Mouse (Mus musculus) limb, embryonic 12.5 days (tissue): Measurements from ENCODE around the gene Gtf2ird1. TPM values are rescaled to one million over a fixed set of nuclear protein-coding genes. Genes with fewer than 3 reads are reported as not detected.
A peak's percentile ranks its signal among the peaks of the same experiment; 100 is the strongest.

Experiments used
- ATAC-seq: fragments of 200-750 bp; cut with Nextera tagmentation; 2 replicates; pipeline ENCODE4 v1.8.0; 2017; ENCODE audit warnings: low read depth, moderate TSS enrichment; ENCODE audit not compliant: insufficient number of reproducible peaks, insufficient read depth, low FRiP score, low TSS enrichment
- H3K27ac ChIP-seq: fragments of 300-500 bp; sonication (generic); 2 replicates; pipeline ENCODE4 v1.5.1; 2016; ENCODE audit warnings: mild to moderate bottlenecking, moderate library complexity
- H3K27me3 ChIP-seq: fragments of 300-500 bp; sonication (generic); 2 replicates; pipeline ENCODE4 v1.6.1; 2016; ENCODE audit warnings: mild to moderate bottlenecking, moderate library complexity
- H3K36me3 ChIP-seq: fragments of 300-500 bp; sonication (generic); 2 replicates; pipeline ENCODE4 v1.6.1; 2016; ENCODE audit warnings: mild to moderate bottlenecking, moderate library complexity
- H3K4me1 ChIP-seq: fragments of 300-500 bp; sonication (generic); replicated peaks from 2 replicates; pipeline ENCODE4 v1.6.1; 2016
- H3K4me2 ChIP-seq: fragments of 300-500 bp; sonication (generic); 2 replicates; pipeline ENCODE4 v1.6.1; 2016; ENCODE audit warnings: mild to moderate bottlenecking, moderate library complexity
- H3K4me3 ChIP-seq: fragments of 300-500 bp; sonication (generic); replicated peaks from 2 replicates; pipeline ENCODE4 v1.5.1; 2016; ENCODE audit warnings: mild to moderate bottlenecking
- H3K9ac ChIP-seq: fragments of 300-500 bp; sonication (generic); replicated peaks from 2 replicates; pipeline ENCODE4 v1.6.1; 2016; ENCODE audit warnings: mild to moderate bottlenecking, moderate library complexity
- H3K9me3 ChIP-seq: fragments of 300-500 bp; sonication (generic); 2 replicates; pipeline ENCODE4 v1.6.1; 2016; ENCODE audit warnings: mild to moderate bottlenecking, moderate library complexity
- WGBS: fragments of 180-500 bp; shearing (Covaris S2); methylation state at CpG from one replicate; pipeline ENCODE4 v1.1.7; 2016; 5-methylcytosine and 5-hydroxymethylcytosine counted together
- polyA plus RNA-seq: library from polyadenylated mRNA; unstranded; fragments of >200 nt; fragmentation: Nextera tagmentation; extraction: Ambion mirVana; gene quantifications from 2 replicates; pipeline ENCODE4 v1.2.1, GENCODE M21; 2016

The Gtf2ird1 gene
- polyA plus RNA-seq, 1 experiment from 2014 or later = 178 TPM

DNA sequence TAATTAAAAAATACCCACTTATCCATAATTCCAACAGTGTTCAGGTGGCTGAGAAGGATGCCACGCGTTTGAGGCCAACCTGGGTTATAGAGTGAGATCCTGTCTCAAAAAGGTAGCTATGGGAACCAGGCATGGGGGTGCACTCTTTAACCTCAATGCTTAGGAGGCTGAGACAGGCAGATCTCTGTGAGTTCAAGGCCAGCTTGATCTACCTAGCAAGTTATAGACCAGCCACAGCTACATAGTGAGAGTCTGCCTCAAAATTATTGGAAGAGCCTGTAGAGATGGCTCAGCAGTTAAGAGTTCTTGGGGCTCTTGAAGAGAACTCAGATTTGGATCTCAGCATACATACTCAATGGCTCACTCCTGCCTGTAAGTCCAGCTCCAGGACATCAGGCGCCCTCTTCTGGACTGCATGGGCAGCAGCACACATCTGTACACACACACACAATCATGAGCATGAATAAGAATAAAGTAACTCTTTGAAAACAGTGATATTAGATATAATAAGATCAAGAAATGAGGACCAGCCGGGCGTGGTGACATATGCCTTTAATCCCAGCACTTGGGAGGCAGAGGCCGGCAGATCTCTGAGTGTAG, 18.6 kb upstream of the Gtf2ird1 start:
- Histone ChIP-seq H3K4me2 (no peak overlapping the region), H3K27me3 (no peaks in the 10 kb centered on the region), H3K36me3 (no peaks in the 10 kb centered on the region), H3K9ac (no peak overlapping the region), H3K4me3 (no peak overlapping the region), H3K4me1 (no peaks in the 10 kb centered on the region), H3K27ac (no peak overlapping the region), H3K9me3 (peaks cover 18% of the 10 kb centered on the region; the same call in 1 of the 2 replicates)
- ATAC-seq = no peak
- WGBS = 90% methylated on average over 6 of the region's 6 CpGs

DNA sequence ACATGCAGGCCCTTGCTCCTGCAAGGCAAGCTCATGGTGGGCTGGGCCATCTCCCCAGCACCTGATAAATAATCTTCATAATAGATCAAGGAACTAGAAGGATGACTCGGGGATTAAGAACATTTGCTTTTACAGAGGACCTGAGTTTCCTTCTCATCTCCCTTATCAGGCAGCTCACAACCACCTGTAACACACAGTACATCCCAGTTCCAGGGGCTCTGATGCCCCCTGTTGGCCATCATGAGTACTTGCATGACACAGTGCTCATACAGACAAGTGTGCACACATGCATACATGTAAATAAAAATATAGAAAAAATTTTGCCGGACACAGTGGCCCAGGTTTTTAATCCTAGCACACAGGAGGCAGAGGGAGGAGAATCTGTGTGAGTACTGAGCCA, 17.4 kb upstream of the Gtf2ird1 start:
- 97% methylated on average over 2 of the region's 2 CpGs for WGBS
- peaks cover 18% of the 10 kb centered on the region; the same call in 1 of the 2 replicates for H3K9me3 ChIP-seq
- H3K9ac ChIP-seq = no peak overlapping the region
- H3K36me3 ChIP-seq = no peaks in the 10 kb centered on the region
- no peak overlapping the region for H3K27ac ChIP-seq
- ATAC-seq = no peak
- H3K4me1 ChIP-seq = no peaks in the 10 kb centered on the region
- H3K27me3 ChIP-seq = no peaks in the 10 kb centered on the region
- H3K4me3 ChIP-seq = no peak overlapping the region
- H3K4me2 ChIP-seq = no peak overlapping the region

DNA sequence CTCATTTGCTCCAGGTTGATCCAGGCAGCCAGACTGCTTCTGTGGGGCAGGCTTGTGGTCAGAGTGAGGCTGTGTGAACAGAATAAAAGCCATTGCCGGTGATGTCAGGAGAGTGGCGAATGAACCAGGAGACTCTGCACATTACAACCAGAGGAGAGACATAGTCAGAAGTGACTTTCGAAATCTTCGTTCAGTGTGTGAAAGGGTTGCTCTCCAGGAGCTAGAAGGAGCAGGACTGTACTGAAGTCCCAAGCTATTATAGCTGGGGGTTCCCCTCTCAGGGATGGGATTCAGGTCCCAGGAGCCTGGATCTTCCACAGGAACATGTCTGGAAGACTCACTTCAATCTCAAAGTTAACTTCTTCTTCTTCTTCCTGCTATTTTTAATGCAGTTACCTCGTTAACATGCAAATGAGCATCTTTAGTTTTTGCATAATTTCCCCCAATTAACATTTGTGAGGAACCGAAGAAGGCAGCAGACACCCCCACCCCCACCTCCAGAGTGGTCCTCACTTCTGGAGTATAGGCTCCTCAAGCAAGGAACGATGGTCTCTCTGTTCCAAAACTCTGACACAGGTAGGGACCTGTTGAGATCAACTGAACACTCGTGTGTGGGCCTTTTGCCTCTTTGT, 14.1 kb upstream of the Gtf2ird1 start:
- Histone ChIP-seq H3K9ac (no peak overlapping the region), H3K4me2 (no peak overlapping the region), H3K9me3 (peaks cover 11% of the 10 kb centered on the region; the same call in 1 of the 2 replicates), H3K27ac (no peak overlapping the region), H3K4me1 (peaks cover 11% of the 10 kb centered on the region), H3K4me3 (no peak overlapping the region), H3K27me3 (no peaks in the 10 kb centered on the region), H3K36me3 (no peaks in the 10 kb centered on the region)
- 82% methylated on average over 8 of the region's 8 CpGs for WGBS
- no peak for ATAC-seq

DNA sequence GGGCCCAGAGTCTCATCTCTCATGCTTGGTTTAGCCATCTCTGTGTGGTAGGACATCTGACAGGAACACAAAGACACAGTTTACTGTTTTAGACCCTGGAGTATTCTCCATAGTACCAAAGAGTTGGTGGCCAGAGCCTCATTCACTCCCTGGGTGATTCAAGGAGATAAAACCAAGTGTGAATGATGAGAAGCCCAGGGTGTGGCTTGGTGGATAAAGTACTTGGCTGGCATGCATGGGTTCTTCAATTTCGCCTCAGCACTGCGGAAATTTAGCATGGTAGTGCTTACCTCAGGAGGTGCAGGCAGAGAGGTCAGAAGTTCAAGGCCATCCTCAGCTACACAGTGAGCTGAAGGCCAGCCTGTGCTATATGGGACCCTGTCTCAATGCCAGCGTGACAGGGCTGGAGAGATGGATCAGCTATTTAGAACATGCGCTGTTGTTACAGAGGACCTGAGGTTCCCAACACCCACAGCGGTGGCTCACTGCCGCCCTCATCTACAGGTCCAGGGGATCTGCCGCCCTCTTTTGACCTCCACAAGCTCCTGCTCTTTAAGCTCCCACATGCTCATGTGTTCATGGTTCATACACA, 13.1 kb upstream of the Gtf2ird1 start:
- Histone ChIP-seq H3K4me1 (peaks cover 11% of the 10 kb centered on the region), H3K4me2 (no peak overlapping the region), H3K9ac (no peak overlapping the region), H3K27me3 (no peaks in the 10 kb centered on the region), H3K36me3 (no peaks in the 10 kb centered on the region), H3K27ac (no peak overlapping the region), H3K4me3 (no peak overlapping the region), H3K9me3 (0 out of 2 replicates have a peak, but pooled peaks cover under 1% of the 10 kb centered on the region)
- WGBS = 86% methylated on average over 7 of the region's 7 CpGs
- ATAC-seq = no peak

DNA sequence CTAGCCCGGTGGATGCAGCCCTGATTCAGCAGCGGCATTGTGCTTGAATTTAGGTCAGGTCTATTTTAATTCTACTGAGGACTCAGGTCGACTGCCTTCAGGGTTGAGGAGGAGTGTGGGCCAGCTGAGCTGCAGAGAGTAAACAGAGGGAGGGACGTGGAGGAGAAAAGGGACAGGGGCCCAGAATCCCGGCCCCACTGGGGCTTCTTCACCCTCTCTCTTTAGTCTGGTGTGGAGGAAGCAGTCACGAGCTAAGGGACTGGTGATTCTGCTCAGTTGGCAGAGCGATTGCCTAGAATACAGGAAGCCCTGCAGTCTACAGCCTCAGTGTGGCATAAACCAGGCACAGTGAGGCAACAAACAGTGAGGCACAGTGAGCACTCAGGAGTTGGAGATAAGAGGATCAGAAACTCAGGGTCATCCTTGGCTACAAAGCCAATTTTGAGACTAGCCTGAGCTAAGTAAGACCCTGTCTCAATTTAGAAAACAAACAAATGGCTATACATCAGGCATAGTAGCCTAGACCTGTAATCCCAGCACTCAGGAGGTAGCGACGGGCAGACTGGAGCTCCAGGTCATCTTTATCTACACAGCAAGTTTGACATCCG, 11.7 kb upstream of the Gtf2ird1 start:
- WGBS = 71% methylated on average over 10 of the region's 10 CpGs
- Histone ChIP-seq H3K4me3 (no peak overlapping the region), H3K27ac (no peak overlapping the region), H3K36me3 (no peaks in the 10 kb centered on the region), H3K4me2 (no peak overlapping the region), H3K27me3 (no peaks in the 10 kb centered on the region), H3K9ac (no peak overlapping the region), H3K4me1 (peaks cover 11% of the 10 kb centered on the region), H3K9me3 (no peaks in the 10 kb centered on the region)
- no peak for ATAC-seq

DNA sequence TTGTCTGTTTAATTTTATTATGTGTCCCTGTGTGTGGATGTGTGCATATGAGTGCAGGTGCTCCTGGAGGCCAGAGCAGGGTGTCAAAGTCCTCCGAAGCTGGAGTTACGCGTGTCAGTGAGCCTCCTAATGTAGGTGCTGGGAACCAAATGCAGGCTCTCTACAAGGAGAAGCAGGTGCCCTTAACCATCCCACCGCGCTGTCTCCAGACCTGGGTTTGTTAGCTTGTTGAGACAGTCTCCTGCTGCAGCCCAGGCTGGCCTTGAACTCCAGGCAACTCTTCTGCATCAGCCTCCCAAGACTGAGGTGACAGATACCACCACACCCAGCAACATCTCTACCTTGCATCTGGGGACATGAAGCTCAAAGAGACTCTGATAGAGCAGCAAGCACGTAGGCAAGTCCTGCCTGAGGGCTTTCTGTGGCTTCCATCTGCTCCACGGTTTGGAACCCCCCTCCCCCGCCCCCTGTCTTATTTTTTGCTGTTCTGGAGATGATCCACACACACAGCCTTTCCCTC, 10.6 kb upstream of the Gtf2ird1 start:
- Histone ChIP-seq H3K36me3 (no peaks in the 10 kb centered on the region), H3K4me2 (no peak overlapping the region), H3K4me1 (peaks cover 11% of the 10 kb centered on the region), H3K9me3 (no peaks in the 10 kb centered on the region), H3K4me3 (no peak overlapping the region), H3K27me3 (no peaks in the 10 kb centered on the region), H3K9ac (no peak overlapping the region), H3K27ac (no peak overlapping the region)
- 64% methylated on average over 8 of the region's 8 CpGs for WGBS
- peak; percentile 27; the same call in 1 of the 2 replicates for ATAC-seq

DNA sequence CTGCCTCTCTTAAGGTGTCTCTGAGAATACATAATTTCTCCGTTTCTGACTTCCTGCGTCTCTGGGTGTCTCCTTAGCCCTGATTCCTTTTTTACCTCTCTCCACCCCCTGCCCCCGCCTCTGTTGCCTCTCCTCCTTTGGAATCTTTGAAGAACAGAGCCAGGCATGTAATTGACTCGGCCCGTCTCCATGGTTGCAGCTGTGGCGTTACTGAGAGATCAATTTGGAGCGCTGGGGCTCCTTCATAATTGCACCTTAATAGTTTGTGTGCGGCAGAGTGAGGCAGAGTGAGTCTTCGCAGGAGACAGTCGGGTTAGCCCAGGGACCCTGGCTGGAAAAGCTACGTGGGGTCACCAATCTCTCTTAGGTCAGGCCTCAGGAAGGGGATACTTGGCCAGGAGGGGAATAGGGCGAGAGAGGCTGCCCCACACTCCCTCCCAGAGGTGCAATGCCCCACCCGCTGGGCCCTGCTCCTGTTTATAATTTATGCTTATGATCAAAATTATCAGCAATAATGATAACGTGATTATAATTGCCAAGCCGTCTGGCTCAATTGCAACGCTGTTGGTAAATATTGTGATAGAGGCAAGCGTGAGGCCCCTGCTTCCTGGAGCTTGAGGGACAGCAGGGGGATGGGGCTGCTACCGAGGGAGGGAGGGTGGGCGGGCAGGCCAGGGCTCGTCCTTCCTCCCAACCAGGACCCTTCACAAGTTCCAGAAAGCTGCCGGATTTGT, 9.9 kb upstream of the Gtf2ird1 start:
- WGBS = 20% methylated on average over 21 of the region's 21 CpGs
- H3K4me1 ChIP-seq = peaks cover 11% of the 10 kb centered on the region

DNA sequence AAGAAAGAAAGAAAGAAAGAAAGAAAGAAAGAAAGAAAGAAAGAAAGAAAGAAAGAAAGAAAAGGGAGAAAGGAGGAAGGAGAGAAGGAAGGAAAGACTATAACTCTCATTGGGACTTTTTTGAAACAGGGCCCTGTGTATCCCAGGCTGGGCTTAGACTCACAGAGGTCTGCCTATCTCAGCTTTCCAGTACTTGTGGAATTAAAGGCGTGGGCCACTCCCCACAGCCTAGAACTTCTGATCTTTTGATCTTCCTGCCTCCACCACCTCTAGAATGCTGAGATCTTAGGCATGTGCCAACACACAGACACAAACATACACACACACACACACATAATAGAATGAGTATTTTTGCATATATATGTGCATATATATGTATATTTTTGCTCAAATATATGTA, 8.7 kb upstream of the Gtf2ird1 start:
- 75% methylated on average over 1 of the region's 1 CpGs for WGBS
- no peaks in the 10 kb centered on the region for H3K9me3 ChIP-seq
- H3K4me2 ChIP-seq = no peak overlapping the region
- no peak for ATAC-seq
- no peaks in the 10 kb centered on the region for H3K27me3 ChIP-seq
- H3K9ac ChIP-seq = no peak overlapping the region
- H3K27ac ChIP-seq = no peak overlapping the region
- H3K4me1 ChIP-seq = peaks cover 11% of the 10 kb centered on the region
- H3K36me3 ChIP-seq = no peaks in the 10 kb centered on the region
- no peak overlapping the region for H3K4me3 ChIP-seq

More for the DNA sequence above, 9.9 kb upstream of the Gtf2ird1 start:
- no peaks in the 10 kb centered on the region for H3K9me3 ChIP-seq
- H3K4me2 ChIP-seq = peak overlapping the region; percentile 7; the same call in 1 of the 2 replicates
- no peak overlapping the region for H3K27ac ChIP-seq
- H3K27me3 ChIP-seq = no peaks in the 10 kb centered on the region
- no peak overlapping the region for H3K9ac ChIP-seq
- H3K4me3 ChIP-seq = no peak overlapping the region
- no peaks in the 10 kb centered on the region for H3K36me3 ChIP-seq
- no peak for ATAC-seq

DNA sequence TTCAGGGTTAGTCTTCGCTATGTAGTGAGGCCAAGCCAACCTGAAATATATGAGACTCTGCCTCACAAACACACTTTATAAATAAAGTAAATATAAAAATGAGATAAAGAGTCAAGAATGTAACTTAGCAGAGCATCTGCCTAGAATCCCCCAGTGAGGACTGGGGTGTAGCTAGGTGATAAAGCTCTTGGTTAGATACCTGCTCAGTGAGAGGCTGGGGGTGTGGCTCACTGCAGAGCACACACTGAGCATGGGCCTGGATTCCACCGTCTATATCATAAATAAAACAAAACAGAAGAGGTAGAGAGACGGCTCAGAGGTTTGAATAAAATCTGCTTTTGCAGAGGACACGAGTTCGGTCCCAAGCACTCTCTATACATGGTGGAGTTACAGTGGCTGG, 7.7 kb upstream of the Gtf2ird1 start:
- Histone ChIP-seq H3K4me2 (no peak overlapping the region), H3K27me3 (no peaks in the 10 kb centered on the region), H3K4me3 (no peak overlapping the region), H3K4me1 (peaks cover 11% of the 10 kb centered on the region), H3K36me3 (no peaks in the 10 kb centered on the region), H3K9me3 (no peaks in the 10 kb centered on the region), H3K9ac (no peak overlapping the region), H3K27ac (no peak overlapping the region)
- WGBS = 91% methylated on average over 5 of the region's 5 CpGs
- ATAC-seq = no peak

DNA sequence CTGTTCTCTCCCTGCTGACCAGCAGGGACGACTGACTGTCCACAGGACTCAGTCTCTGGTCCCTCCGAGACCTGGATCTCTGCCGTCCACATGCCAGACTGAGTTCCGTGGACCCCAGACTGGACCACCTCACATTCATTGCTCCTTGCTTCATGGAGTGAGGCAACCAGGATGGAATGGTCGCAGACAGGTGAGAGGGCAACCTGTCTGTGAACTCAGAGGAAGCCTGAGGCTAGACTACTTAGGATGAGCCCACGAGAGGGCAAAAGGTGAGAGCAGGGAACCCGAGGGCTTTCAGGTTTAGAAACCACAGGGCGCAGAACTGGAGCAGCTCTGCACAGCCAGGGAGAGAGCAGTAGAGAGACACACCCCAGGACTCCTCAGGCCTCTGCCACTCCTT, 6.2 kb upstream of the Gtf2ird1 start:
- no peak overlapping the region for H3K4me2 ChIP-seq
- no peak overlapping the region for H3K4me3 ChIP-seq
- H3K4me1 ChIP-seq = peaks cover 11% of the 10 kb centered on the region
- H3K9ac ChIP-seq = no peak overlapping the region
- H3K36me3 ChIP-seq = no peaks in the 10 kb centered on the region
- no peak overlapping the region for H3K27ac ChIP-seq
- 82% methylated on average over 8 of the region's 8 CpGs for WGBS
- ATAC-seq = no peak
- H3K27me3 ChIP-seq = no peaks in the 10 kb centered on the region
- no peaks in the 10 kb centered on the region for H3K9me3 ChIP-seq

DNA sequence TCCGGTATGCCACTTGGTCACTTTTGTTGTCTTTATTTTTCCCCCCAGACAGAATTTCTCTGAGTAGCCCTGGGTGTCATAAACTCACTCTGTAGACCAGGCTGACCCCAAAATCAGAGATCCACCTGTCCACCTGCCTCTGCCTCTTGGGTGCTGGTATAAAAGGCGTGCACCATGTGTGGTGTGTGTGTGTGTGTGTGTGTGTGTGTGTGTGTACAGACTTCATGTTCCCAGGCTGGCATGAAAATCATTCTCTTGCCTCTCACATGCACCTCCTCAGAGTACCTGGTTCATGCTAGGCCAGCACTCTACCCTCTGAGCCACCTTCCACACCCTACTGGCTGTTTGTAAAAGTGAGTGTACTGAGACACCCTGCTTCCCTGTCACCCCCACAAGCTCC, 5.8 kb upstream of the Gtf2ird1 start:
- no peak overlapping the region for H3K4me3 ChIP-seq
- H3K9ac ChIP-seq = no peak overlapping the region
- no peak overlapping the region for H3K27ac ChIP-seq
- H3K36me3 ChIP-seq = no peaks in the 10 kb centered on the region
- H3K4me1 ChIP-seq = peaks cover 11% of the 10 kb centered on the region
- no peaks in the 10 kb centered on the region for H3K9me3 ChIP-seq
- H3K27me3 ChIP-seq = no peaks in the 10 kb centered on the region
- H3K4me2 ChIP-seq = no peak overlapping the region
- no peak for ATAC-seq
- WGBS = 75% methylated on average over 2 of the region's 2 CpGs
